9 mouse cellular contexts compared by ENCODE assay signal in the genomic region with DNA sequence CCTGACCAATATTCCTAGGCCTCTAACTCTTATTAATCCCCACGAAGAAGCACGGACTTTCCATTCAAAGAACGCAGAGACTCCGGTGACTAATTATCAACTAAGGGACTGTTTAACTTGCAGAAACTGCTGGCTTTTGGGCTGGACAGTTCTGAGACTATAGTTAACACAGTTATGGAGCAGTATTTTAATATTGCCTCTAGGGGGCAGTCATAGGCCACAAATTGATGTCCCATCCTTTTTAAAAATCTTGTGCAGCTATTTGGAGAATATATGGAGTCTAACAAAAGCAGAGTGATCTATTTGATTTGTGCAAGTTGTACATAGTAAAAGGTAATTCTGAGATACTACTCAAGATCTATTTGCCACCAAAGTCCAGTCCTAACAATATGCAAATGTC. TPM values are rescaled to one million over a fixed set of nuclear protein-coding genes. Genes with fewer than 3 reads are reported as not detected.
DNase-seq lines count a peak whose midpoint lies in the region; ATAC-seq and TF ChIP-seq lines count a peak whose summit lies in the region.
"Had no signal": no experiment of that assay in that cellular context is flagged by ENCODE, and none has a peak within 500 bp of the region (broad histone marks: within the 10 kb centered on the region; RNA-seq: fewer than 3 reads in every experiment).

No protein-coding gene starts in this region.

- peak; percentile 76; the same call in 1 of the 2 replicates for ATAC-seq in frontal cortex, adult (ENCODE audit: low TSS enrichment)
- ATAC-seq in midbrain, embryonic 14.5 days (ENCODE audit: low FRiP score, low TSS enrichment) = no peak
- no peak for ATAC-seq in midbrain, embryonic 13.5 days
- ATAC-seq in hindbrain, postnatal 0 days = peak; percentile 38; the same call in 1 of the 2 replicates
- ATAC-seq in midbrain, embryonic 16.5 days = peak; percentile 28; the same call in 1 of the 2 replicates

- TF ChIP-seq POLR2A in brain, embryonic 14.5 days (IDR thresholded peaks at IDR 0.05; ENCODE audit: borderline replicate concordance, extremely low read depth, insufficient read depth, insufficient read length, poor library complexity, severe bottlenecking) = no peak

- no peak overlapping the region for H3K4me3 ChIP-seq in midbrain, embryonic 14.5 days (replicated peaks; ENCODE audit: low read depth, low read length)
- no peak overlapping the region for H3K4me3 ChIP-seq in midbrain, embryonic 13.5 days (replicated peaks)
- H3K4me3 ChIP-seq in hindbrain, postnatal 0 days (ENCODE audit: low read length) = no peak overlapping the region
- H3K4me3 ChIP-seq in midbrain, embryonic 16.5 days (ENCODE audit: low read depth, low read length) = no peak overlapping the region

- no peak for DNase-seq in frontal cortex, postnatal 14 days (ENCODE audit: low spot score in 2 of 2)
- DNase-seq in midbrain, embryonic 14.5 days = peak; percentile 87
- DNase-seq in brain, embryonic 14.5 days (ENCODE audit: low read depth) = peak; percentile 80
- peak; percentile 80 for DNase-seq in hindbrain, postnatal 0 days (ENCODE audit: low spot score)
- DNase-seq in neural tube, embryonic 10.5 days (ENCODE audit: extremely low spot score, low spot score) = no peak

- 23% methylated on average over 4 of the region's 4 CpGs for WGBS in midbrain, embryonic 14.5 days
- 22% methylated on average over 4 of the region's 4 CpGs for WGBS in midbrain, embryonic 13.5 days
- 21% methylated on average over 4 of the region's 4 CpGs for WGBS in hindbrain, postnatal 0 days
- WGBS in midbrain, embryonic 16.5 days = 25% methylated on average over 4 of the region's 4 CpGs

- H3K9ac ChIP-seq in midbrain, embryonic 14.5 days (replicated peaks; ENCODE audit: low read length) = no peak overlapping the region
- no peak overlapping the region for H3K9ac ChIP-seq in midbrain, embryonic 13.5 days (replicated peaks)
- no peak overlapping the region for H3K9ac ChIP-seq in hindbrain, postnatal 0 days (replicated peaks; ENCODE audit: low read length)
- no peak overlapping the region for H3K9ac ChIP-seq in midbrain, embryonic 16.5 days (ENCODE audit: low read depth, low read length)

- H3K36me3 ChIP-seq in midbrain, embryonic 14.5 days (ENCODE audit: control insufficient read depth, insufficient read depth, low read length) = no peaks in the 10 kb centered on the region
- H3K36me3 ChIP-seq in midbrain, embryonic 13.5 days = no peaks in the 10 kb centered on the region
- no peaks in the 10 kb centered on the region for H3K36me3 ChIP-seq in hindbrain, postnatal 0 days (ENCODE audit: insufficient read depth, low read length)
- H3K36me3 ChIP-seq in midbrain, embryonic 16.5 days (ENCODE audit: control insufficient read depth, insufficient read depth, low read length) = no peaks in the 10 kb centered on the region

- no peak overlapping the region for H3K27ac ChIP-seq in midbrain, embryonic 14.5 days (replicated peaks; ENCODE audit: low read depth, low read length)
- H3K27ac ChIP-seq in midbrain, embryonic 13.5 days = no peak overlapping the region
- H3K27ac ChIP-seq in hindbrain, postnatal 0 days = no peak overlapping the region
- no peak overlapping the region for H3K27ac ChIP-seq in midbrain, embryonic 16.5 days (ENCODE audit: low read length)

- peak; percentile 34; the same call in 1 of the 2 replicates for TF ChIP-seq CTCF in brain, embryonic 14.5 days (IDR thresholded peaks at IDR 0.05; ENCODE audit: borderline replicate concordance, extremely low read depth, insufficient read depth, insufficient read length)
- peak; percentile 74 for TF ChIP-seq CTCF in hindbrain, postnatal 0 days (IDR thresholded peaks at IDR 0.05; ENCODE audit: low read depth)

- no peaks in the 10 kb centered on the region for H3K9me3 ChIP-seq in midbrain, embryonic 14.5 days (ENCODE audit: control insufficient read depth, low read length)
- H3K9me3 ChIP-seq in midbrain, embryonic 13.5 days = no peaks in the 10 kb centered on the region
- H3K9me3 ChIP-seq in hindbrain, postnatal 0 days (ENCODE audit: low read length) = no peaks in the 10 kb centered on the region
- H3K9me3 ChIP-seq in midbrain, embryonic 16.5 days (replicated peaks; ENCODE audit: control insufficient read depth, low read length, poor library complexity, severe bottlenecking) = no peaks in the 10 kb centered on the region

- no peak overlapping the region for H3K4me2 ChIP-seq in midbrain, embryonic 14.5 days (ENCODE audit: low read length)
- no peak overlapping the region for H3K4me2 ChIP-seq in midbrain, embryonic 13.5 days (replicated peaks)
- H3K4me2 ChIP-seq in hindbrain, postnatal 0 days (ENCODE audit: low read depth, low read length) = no peak overlapping the region
- H3K4me2 ChIP-seq in midbrain, embryonic 16.5 days (ENCODE audit: low read length) = no peak overlapping the region

- H3K4me1 ChIP-seq in midbrain, embryonic 14.5 days (ENCODE audit: control insufficient read depth, insufficient read depth, low read length) = no peaks in the 10 kb centered on the region
- H3K4me1 ChIP-seq in midbrain, embryonic 13.5 days (replicated peaks) = no peaks in the 10 kb centered on the region
- no peaks in the 10 kb centered on the region for H3K4me1 ChIP-seq in hindbrain, postnatal 0 days (ENCODE audit: insufficient read depth, low read length)
- no peaks in the 10 kb centered on the region for H3K4me1 ChIP-seq in midbrain, embryonic 16.5 days (ENCODE audit: control insufficient read depth, insufficient read depth, low read length)

- H3K27me3 ChIP-seq in midbrain, embryonic 14.5 days (ENCODE audit: control insufficient read depth, insufficient read depth, low read length) = 0 out of 2 replicates have a peak, but pooled peaks cover 5% of the 10 kb centered on the region
- H3K27me3 ChIP-seq in midbrain, embryonic 13.5 days = peaks cover 9% of the 10 kb centered on the region; the same call in 1 of the 2 replicates
- H3K27me3 ChIP-seq in hindbrain, postnatal 0 days (ENCODE audit: insufficient read depth, low read length) = no peaks in the 10 kb centered on the region
- no peaks in the 10 kb centered on the region for H3K27me3 ChIP-seq in midbrain, embryonic 16.5 days (ENCODE audit: control insufficient read depth, insufficient read depth, low read depth, low read length)

RNA-seq across cellular contexts. Expression of a gene that starts 15.3 kb away (rescaled TPM):
- 61.7 and 65.7 TPM in 2 replicates for polyA plus RNA-seq in midbrain, embryonic 14.5 days (2014; fragmentation: Nextera tagmentation; extraction: Ambion mirVana)
- 74.2 and 77.2 TPM in 2 replicates for polyA plus RNA-seq in midbrain, embryonic 13.5 days (2015; fragmentation: Nextera tagmentation; extraction: Ambion mirVana)
- 34.8 and 40.2 TPM in 2 replicates for polyA plus RNA-seq in brain, embryonic 14.5 days (2012; rRNA removed)
- 22.0 and 39.5 TPM in 2 replicates for total RNA-seq in hindbrain, postnatal 0 days (2014; rRNA removed)
- 44.4 and 49.7 TPM in 2 replicates for polyA plus RNA-seq in hindbrain, postnatal 0 days (2015; fragmentation: Nextera tagmentation; extraction: Ambion mirVana)
- polyA plus RNA-seq in midbrain, embryonic 16.5 days (2015; fragmentation: Nextera tagmentation; extraction: Ambion mirVana) = 52.1 and 58.7 TPM in 2 replicates

RNA-seq across cellular contexts. Expression of a gene that starts 28.0 kb away (rescaled TPM):
- 35.4 and 43.3 TPM in 2 replicates for polyA plus RNA-seq in midbrain, embryonic 14.5 days (2014; fragmentation: Nextera tagmentation; extraction: Ambion mirVana)
- polyA plus RNA-seq in midbrain, embryonic 13.5 days (2015; fragmentation: Nextera tagmentation; extraction: Ambion mirVana) = 14.1 and 16.5 TPM in 2 replicates
- 12.2 and 16.5 TPM in 2 replicates for polyA plus RNA-seq in brain, embryonic 14.5 days (2012; rRNA removed)
- 32.1 and 46.3 TPM in 2 replicates for total RNA-seq in hindbrain, postnatal 0 days (2014; rRNA removed)
- 37.2 and 43.8 TPM in 2 replicates for polyA plus RNA-seq in hindbrain, postnatal 0 days (2015; fragmentation: Nextera tagmentation; extraction: Ambion mirVana)
- polyA plus RNA-seq in midbrain, embryonic 16.5 days (2015; fragmentation: Nextera tagmentation; extraction: Ambion mirVana) = 69.3 and 76.5 TPM in 2 replicates

RNA-seq across cellular contexts. Expression of a gene that starts 38.9 kb away (rescaled TPM):
- 0.30 and 0.55 TPM in 2 replicates for polyA plus RNA-seq in midbrain, embryonic 14.5 days (2014; fragmentation: Nextera tagmentation; extraction: Ambion mirVana)
- polyA plus RNA-seq in midbrain, embryonic 13.5 days (2015; fragmentation: Nextera tagmentation; extraction: Ambion mirVana) = 0.11 and 0.14 TPM in 2 replicates
- 0.33 and 0.59 TPM in 2 replicates for polyA plus RNA-seq in brain, embryonic 14.5 days (2012; rRNA removed)
- total RNA-seq in hindbrain, postnatal 0 days (2014; rRNA removed) = 0.16 and 0.75 TPM in 2 replicates
- 0.60 and 0.93 TPM in 2 replicates for polyA plus RNA-seq in hindbrain, postnatal 0 days (2015; fragmentation: Nextera tagmentation; extraction: Ambion mirVana)
- polyA plus RNA-seq in midbrain, embryonic 16.5 days (2015; fragmentation: Nextera tagmentation; extraction: Ambion mirVana) = 0.54 and 0.66 TPM in 2 replicates
- total RNA-seq: adrenal gland, adult 18-20 months had no signal

RNA-seq across cellular contexts. Expression of a gene that starts 46.3 kb away (rescaled TPM):
- polyA plus RNA-seq in midbrain, embryonic 14.5 days (2014; fragmentation: Nextera tagmentation; extraction: Ambion mirVana) = not detected in 2 replicates
- polyA plus RNA-seq in midbrain, embryonic 13.5 days (2015; fragmentation: Nextera tagmentation; extraction: Ambion mirVana) = not detected in 2 replicates
- polyA plus RNA-seq in brain, embryonic 14.5 days (2012; rRNA removed) = 0.22 TPM in 1 of 2 replicates, not detected in the other
- total RNA-seq in hindbrain, postnatal 0 days (2014; rRNA removed) = 0.79 and 2.1 TPM in 2 replicates
- polyA plus RNA-seq in hindbrain, postnatal 0 days (2015; fragmentation: Nextera tagmentation; extraction: Ambion mirVana) = 0.39 and 0.53 TPM in 2 replicates
- 0.15 and 0.17 TPM in 2 replicates for polyA plus RNA-seq in midbrain, embryonic 16.5 days (2015; fragmentation: Nextera tagmentation; extraction: Ambion mirVana)

RNA-seq across cellular contexts. Expression of a gene that starts 50.0 kb away (rescaled TPM):
- polyA plus RNA-seq in midbrain, embryonic 14.5 days (2014; fragmentation: Nextera tagmentation; extraction: Ambion mirVana) = 0.08 and 0.25 TPM in 2 replicates
- polyA plus RNA-seq in midbrain, embryonic 13.5 days (2015; fragmentation: Nextera tagmentation; extraction: Ambion mirVana) = 0.13 and 0.14 TPM in 2 replicates
- 0.59 and 0.75 TPM in 2 replicates for polyA plus RNA-seq in brain, embryonic 14.5 days (2012; rRNA removed)
- total RNA-seq in hindbrain, postnatal 0 days (2014; rRNA removed) = 0.42 and 0.47 TPM in 2 replicates
- 0.29 and 0.43 TPM in 2 replicates for polyA plus RNA-seq in hindbrain, postnatal 0 days (2015; fragmentation: Nextera tagmentation; extraction: Ambion mirVana)
- polyA plus RNA-seq in midbrain, embryonic 16.5 days (2015; fragmentation: Nextera tagmentation; extraction: Ambion mirVana) = 0.44 and 0.51 TPM in 2 replicates

Comparison
In these comparisons a context has a peak if more than half of its experiments do, and no peak if none do; other contexts are left out.
1. ATAC-seq: peak in frontal cortex, adult (single experiment), hindbrain, postnatal 0 days (single experiment) and midbrain, embryonic 16.5 days (single experiment); none in midbrain, embryonic 14.5 days (single experiment) and midbrain, embryonic 13.5 days (single experiment).
2. DNase-seq: peak in midbrain, embryonic 14.5 days (single experiment), brain, embryonic 14.5 days (single experiment) and hindbrain, postnatal 0 days (single experiment); none in frontal cortex, postnatal 14 days (0 of 2) and neural tube, embryonic 10.5 days (single experiment).